Mouse (Mus musculus) C2C12 (cell line): Measurements from ENCODE around the gene Tmem97. TPM values are rescaled to one million over a fixed set of nuclear protein-coding genes. Genes with fewer than 3 reads are reported as not detected.

Source experiments
- H3K27me3 ChIP-seq: one replicate; pipeline ENCODE4 v1.6.1; 2011; ENCODE audit not compliant: control insufficient read depth, insufficient read depth, insufficient read length
- H3K36me3 ChIP-seq: one replicate; pipeline ENCODE4 v1.6.1; 2011; ENCODE audit not compliant: control insufficient read depth, insufficient read depth
- H3K4me3 ChIP-seq: one replicate; pipeline ENCODE4 v1.5.1; 2011; ENCODE audit warnings: mild to moderate bottlenecking, control low read depth; ENCODE audit not compliant: poor library complexity, insufficient read depth, severe bottlenecking
- H3K79me2 ChIP-seq: one replicate; pipeline ENCODE4 v1.6.1; 2011; ENCODE audit not compliant: control insufficient read depth, insufficient read depth
- H3K79me3 ChIP-seq: one replicate; pipeline ENCODE4 v1.6.1; 2011; ENCODE audit warnings: low read depth, control low read depth
- H3ac ChIP-seq: one replicate; pipeline ENCODE3; 2011; ENCODE audit warnings: low read depth; ENCODE audit not compliant: control insufficient read depth, insufficient read length
- CEBPB ChIP-seq: IDR thresholded peaks from one replicate; pipeline ENCODE4 v1.6.1; 2011; ENCODE audit warnings: low read depth, mild to moderate bottlenecking, control low read depth, moderate library complexity
- CTCF ChIP-seq: IDR thresholded peaks from one replicate; pipeline ENCODE4 v1.5.1; 2011; ENCODE audit not compliant: control insufficient read depth, insufficient read depth, insufficient read length
- FOSL1 ChIP-seq: IDR thresholded peaks from one replicate; pipeline ENCODE4 v1.8.0; 2011; ENCODE audit warnings: mild to moderate bottlenecking, low read length; ENCODE audit not compliant: poor library complexity, insufficient read depth, severe bottlenecking
- MAX ChIP-seq: IDR thresholded peaks from one replicate; pipeline ENCODE4 v1.6.1; 2011; ENCODE audit warnings: mild to moderate bottlenecking, control low read depth
- MYOD1 ChIP-seq: IDR thresholded peaks from one replicate; pipeline ENCODE4 v1.6.1; 2011; ENCODE audit warnings: low read depth; ENCODE audit not compliant: control insufficient read depth, insufficient read length
- MYOG ChIP-seq: IDR thresholded peaks from one replicate; pipeline ENCODE4 v1.6.1; 2011; ENCODE audit not compliant: control insufficient read depth, insufficient read length; ENCODE audit errors: extremely low read depth
- USF1 ChIP-seq: IDR thresholded peaks from one replicate; pipeline ENCODE4 v1.6.1; 2011; ENCODE audit warnings: low read depth, mild to moderate bottlenecking, control low read depth, moderate library complexity
- long read RNA-seq, 2 experiments: library from polyadenylated mRNA; unstranded; transcript quantifications; one replicate each; pipeline ENCODE4 v2.0.0; 2019 to 2020
- polyA plus RNA-seq: library from polyadenylated mRNA; unstranded; fragments of >200 nt; fragmentation: generic; extraction: Trizol; gene quantifications from one replicate; pipeline ENCODE4 v1.2.1, GENCODE M21; 2012; ENCODE audit warnings: missing spikeins

The Tmem97 gene
- 164 TPM for polyA plus RNA-seq
- long read RNA-seq, experiment 1, transcript Tmem97-201 (3 exons, 1,375 nt): major isoform, 46 of 50 reads
- long read RNA-seq, experiment 1, partial matches to known transcripts: 0 of 50 reads
- long read RNA-seq, experiment 1, other reads (novel, unspliced or antisense): 4 of 50 reads
- long read RNA-seq, experiment 2, transcript Tmem97-201 (3 exons, 1,375 nt): major isoform, 190 of 193 reads
- long read RNA-seq, experiment 2, partial matches to known transcripts: 1 of 193 reads
- long read RNA-seq, experiment 2, other reads (novel, unspliced or antisense): 2 of 193 reads

DNA sequence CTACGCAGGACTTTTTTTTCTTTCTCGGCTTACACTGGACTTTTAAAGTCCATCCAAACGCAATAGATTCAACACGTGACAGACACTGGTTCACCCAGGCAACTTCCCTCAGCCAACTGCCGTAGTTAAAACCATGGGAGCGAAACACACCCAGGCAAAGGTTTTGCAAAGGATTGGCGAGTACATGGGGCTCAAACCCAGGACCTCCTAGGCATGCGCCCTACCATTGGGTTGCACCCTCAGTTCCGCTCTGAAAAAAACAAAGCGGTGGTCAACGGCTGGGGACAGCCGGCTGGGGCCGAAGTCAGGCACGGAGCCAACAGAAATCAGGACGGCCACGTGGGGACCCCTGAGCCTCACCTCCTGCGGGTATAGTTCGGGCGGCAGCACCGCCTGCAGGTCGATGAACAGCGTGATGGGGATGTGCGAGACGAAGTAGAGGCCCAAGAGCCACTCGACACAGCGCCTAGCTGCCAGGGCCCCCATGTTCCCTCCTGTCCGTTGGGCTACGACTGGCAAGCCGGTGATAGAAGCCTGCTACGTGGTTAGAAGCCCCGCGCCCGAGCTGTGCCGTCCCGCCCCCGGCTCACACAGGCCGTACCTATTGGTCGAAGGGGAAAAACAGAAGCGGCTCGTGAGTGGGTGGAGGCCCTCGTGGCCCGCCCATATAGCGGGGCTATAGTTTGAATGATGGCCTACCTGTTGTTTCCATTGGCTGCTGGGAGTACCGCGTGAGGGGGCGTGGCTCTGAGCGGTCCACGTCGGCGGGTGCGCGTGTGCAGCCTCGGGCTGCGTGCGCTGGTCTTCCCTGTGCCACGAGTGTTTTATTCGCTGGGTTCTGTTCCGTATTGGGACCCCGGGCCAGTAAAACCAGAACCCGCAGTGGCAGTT lies at the start of gene Tmem97:
TSS of gene Tmem97 (minus strand) at position 610 of the 891 bp plus-strand sequence.
- TF ChIP-seq CTCF (no peak), CEBPB (no peak), FOSL1 (no peak), MYOG (no peak), MYOD1 (no peak), USF1 (peak; percentile 81), MAX (peak; percentile 87)

DNA sequence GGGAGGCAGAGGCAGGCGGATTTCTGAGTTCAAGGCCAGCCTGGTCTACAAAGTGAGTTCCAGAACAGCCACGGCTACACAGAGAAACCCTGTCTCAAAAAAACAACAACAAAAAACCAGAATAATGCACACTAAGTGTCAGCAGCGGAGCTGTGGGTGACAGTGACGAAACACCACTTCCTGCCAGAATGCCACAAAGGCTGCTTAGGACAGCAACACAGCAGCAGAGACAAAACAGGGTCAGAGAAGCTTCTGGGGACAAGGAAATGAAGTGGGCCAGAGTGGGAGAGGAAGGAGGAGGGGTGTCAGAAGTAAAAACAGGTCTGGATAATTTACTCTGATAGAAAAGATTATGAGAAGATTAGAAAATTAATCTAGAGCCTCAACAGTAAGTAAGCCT lies 49.5 kb upstream of the Tmem97 start:
- peaks cover 16% of the 10 kb centered on the region for H3K36me3 ChIP-seq
- H3K4me3 ChIP-seq: no peak overlapping the region
- no peak overlapping the region for H3ac ChIP-seq
- H3K79me3 ChIP-seq: no peaks in the 10 kb centered on the region
- no peak for TF ChIP-seq CTCF
- no peak for TF ChIP-seq FOSL1
- no peak for TF ChIP-seq MAX
- H3K79me2 ChIP-seq: no peaks in the 10 kb centered on the region
- H3K27me3 ChIP-seq: no peaks in the 10 kb centered on the region

More for the DNA sequence above, at the start of gene Tmem97:
- Histone ChIP-seq H3ac (peak within 1 kb of the TSS; percentile 63), H3K27me3 (no peaks in the 10 kb centered on the region), H3K36me3 (peaks cover 15% of the 10 kb centered on the region), H3K79me2 (peaks cover 50% of the 10 kb centered on the region), H3K4me3 (peak within 1 kb of the TSS; percentile 81), H3K79me3 (peaks cover 35% of the 10 kb centered on the region)

DNA sequence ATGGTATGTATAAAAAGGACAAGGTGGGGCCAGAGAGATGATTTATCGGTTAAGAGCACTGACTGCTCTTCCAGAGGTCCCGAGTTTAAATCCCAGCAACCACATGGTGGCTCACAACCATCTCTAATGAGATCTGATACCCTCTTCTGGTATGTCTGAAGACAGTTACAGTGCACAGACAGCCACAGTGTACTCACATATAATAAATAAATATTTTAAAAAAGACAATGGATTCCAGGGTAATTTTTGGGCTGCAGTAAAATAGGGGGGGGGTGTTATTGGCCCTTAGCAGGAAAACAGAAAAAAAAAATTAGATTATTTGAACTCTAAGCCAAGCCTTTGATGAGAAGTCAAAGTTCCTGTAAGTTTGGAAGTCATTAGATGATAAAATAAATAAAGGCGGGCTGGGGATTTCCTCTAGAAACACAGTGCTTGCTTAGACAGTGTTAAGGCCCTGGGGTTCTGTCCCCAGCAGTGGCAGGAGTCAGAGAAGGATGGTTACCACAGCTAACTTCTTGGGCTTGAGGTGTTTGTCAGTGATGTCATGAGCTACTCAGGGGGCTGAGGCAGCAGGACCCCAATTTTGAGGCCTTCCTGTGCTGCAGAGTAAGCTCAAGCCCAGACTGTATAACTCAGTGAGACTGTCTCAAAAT lies 48.3 kb upstream of the Tmem97 start:
- no peak overlapping the region for H3ac ChIP-seq
- peaks cover 16% of the 10 kb centered on the region for H3K36me3 ChIP-seq
- H3K79me2 ChIP-seq: no peaks in the 10 kb centered on the region
- TF ChIP-seq MAX (no peak), USF1 (no peak), MYOD1 (no peak), CTCF (no peak), MYOG (no peak), CEBPB (no peak), FOSL1 (no peak)
- H3K27me3 ChIP-seq: no peaks in the 10 kb centered on the region
- no peak overlapping the region for H3K4me3 ChIP-seq
- H3K79me3 ChIP-seq: no peaks in the 10 kb centered on the region

DNA sequence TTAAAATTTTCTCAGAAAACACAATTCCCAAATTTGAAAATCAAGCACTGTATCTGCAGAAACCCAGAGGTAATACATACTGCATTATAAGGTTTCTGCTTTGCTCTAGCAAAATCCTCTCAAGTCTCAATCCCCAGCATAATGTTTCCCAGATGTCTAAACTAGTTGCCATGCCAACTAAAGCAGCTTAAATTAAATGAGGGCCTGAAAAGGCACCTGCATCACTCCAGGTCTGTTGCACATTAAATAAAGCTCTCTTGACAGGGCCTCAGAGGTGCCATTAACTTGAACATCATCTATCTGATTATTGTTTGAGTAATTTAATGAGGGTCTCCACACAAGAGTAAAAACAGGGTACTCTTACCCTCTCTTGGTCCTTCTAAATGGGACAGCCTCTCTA lies 46.2 kb upstream of the Tmem97 start:
- TF ChIP-seq USF1: no peak
- no peak for TF ChIP-seq MAX
- no peak for TF ChIP-seq FOSL1
- no peak for TF ChIP-seq MYOD1
- TF ChIP-seq CEBPB: no peak
- no peak for TF ChIP-seq CTCF
- no peak for TF ChIP-seq MYOG
- no peaks in the 10 kb centered on the region for H3K79me2 ChIP-seq
- H3ac ChIP-seq: no peak overlapping the region
- no peaks in the 10 kb centered on the region for H3K79me3 ChIP-seq
- peaks cover 10% of the 10 kb centered on the region for H3K36me3 ChIP-seq
- no peaks in the 10 kb centered on the region for H3K27me3 ChIP-seq
- H3K4me3 ChIP-seq: no peak overlapping the region

DNA sequence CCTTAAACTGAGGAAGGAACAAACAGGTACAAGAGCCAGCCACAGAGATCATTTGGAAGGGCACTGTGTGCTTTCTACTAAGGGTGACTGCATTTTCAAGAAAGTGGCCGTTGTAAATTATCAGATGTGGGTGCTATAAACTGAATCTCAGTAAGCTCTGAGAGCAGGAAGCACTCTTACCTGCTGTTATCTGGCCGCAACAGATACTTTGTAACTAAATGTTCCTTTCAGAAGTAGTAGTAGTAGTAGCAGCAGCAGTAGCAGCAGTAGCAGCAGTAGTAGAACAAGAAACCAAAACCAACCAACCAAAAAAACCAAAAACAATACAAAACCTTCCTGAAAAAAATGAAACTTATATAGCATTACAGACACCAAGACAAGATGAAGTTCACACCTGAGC lies 45.2 kb upstream of the Tmem97 start:
- TF ChIP-seq CEBPB: no peak
- no peak for TF ChIP-seq USF1
- no peak for TF ChIP-seq MYOG
- TF ChIP-seq MAX: no peak
- no peak for TF ChIP-seq CTCF
- TF ChIP-seq MYOD1: no peak
- no peak for TF ChIP-seq FOSL1
- Histone ChIP-seq H3K4me3 (no peak overlapping the region), H3K79me3 (no peaks in the 10 kb centered on the region), H3K27me3 (no peaks in the 10 kb centered on the region), H3K36me3 (peaks cover 6% of the 10 kb centered on the region), H3K79me2 (no peaks in the 10 kb centered on the region), H3ac (no peak overlapping the region)
